Mouse (Mus musculus) stomach, embryonic 14.5 days (tissue): ENCODE results near the gene D630003M21Rik. TPM values are rescaled to one million over a fixed set of nuclear protein-coding genes. Genes with fewer than 3 reads are reported as not detected.

Experiments
- ATAC-seq: fragments of 200-750 bp; cut with Nextera tagmentation; 2 replicates; pipeline ENCODE4 v1.8.0; 2017; ENCODE audit warnings: low read depth, moderate TSS enrichment; ENCODE audit not compliant: insufficient number of reproducible peaks, insufficient read depth, low FRiP score
- H3K27ac ChIP-seq: fragments of 300-500 bp; sonication (generic); 2 replicates; pipeline ENCODE4 v1.5.1; 2014; ENCODE audit warnings: mild to moderate bottlenecking, low read length, moderate library complexity, mixed read lengths
- H3K27me3 ChIP-seq: fragments of 300-500 bp; sonication (generic); 2 replicates; pipeline ENCODE4 v1.6.1; 2014; ENCODE audit warnings: low read length, control low read depth, mixed read lengths; ENCODE audit not compliant: control insufficient read depth, insufficient read depth
- H3K36me3 ChIP-seq: fragments of 300-500 bp; sonication (generic); 2 replicates; pipeline ENCODE4 v1.6.1; 2014; ENCODE audit warnings: mild to moderate bottlenecking, control low read depth, low read length, moderate library complexity, mixed read lengths; ENCODE audit not compliant: control insufficient read depth, insufficient read depth
- H3K4me1 ChIP-seq: fragments of 300-500 bp; sonication (generic); 2 replicates; pipeline ENCODE4 v1.6.1; 2014; ENCODE audit warnings: low read length, control low read depth, mixed read lengths; ENCODE audit not compliant: control insufficient read depth, insufficient read depth
- H3K4me2 ChIP-seq: fragments of 300-500 bp; sonication (generic); replicated peaks from 2 replicates; pipeline ENCODE4 v1.6.1; 2014; ENCODE audit warnings: low read depth, low read length, control low read depth
- H3K4me3 ChIP-seq: fragments of 300-500 bp; sonication (generic); 2 replicates; pipeline ENCODE4 v1.5.1; 2014; ENCODE audit warnings: low read depth, low read length, control low read depth
- H3K9ac ChIP-seq: fragments of 300-500 bp; sonication (generic); replicated peaks from 2 replicates; pipeline ENCODE4 v1.6.1; 2014; ENCODE audit warnings: low read depth, mild to moderate bottlenecking, control low read depth, low read length, moderate library complexity, mixed read lengths
- H3K9me3 ChIP-seq: fragments of 300-500 bp; sonication (generic); 2 replicates; pipeline ENCODE4 v1.6.1; 2016; ENCODE audit warnings: low read depth, low read length, control low read depth; ENCODE audit not compliant: control insufficient read depth
- WGBS: fragments of 180-500 bp; shearing (Covaris S2); extraction: QIAGEN DNeasy Blood & Tissue Kit; methylation state at CpG from one replicate; pipeline ENCODE4 v1.1.7; 2014; 5-methylcytosine and 5-hydroxymethylcytosine counted together
- polyA plus RNA-seq: library from polyadenylated mRNA; unstranded; fragments of >200 nt; fragmentation: Nextera tagmentation; extraction: Ambion mirVana; gene quantifications from 2 replicates; pipeline ENCODE4 v1.2.1, GENCODE M21; 2014

The D630003M21Rik gene
- polyA plus RNA-seq, 1 experiment from 2014 or later, result 2.6 TPM

DNA sequence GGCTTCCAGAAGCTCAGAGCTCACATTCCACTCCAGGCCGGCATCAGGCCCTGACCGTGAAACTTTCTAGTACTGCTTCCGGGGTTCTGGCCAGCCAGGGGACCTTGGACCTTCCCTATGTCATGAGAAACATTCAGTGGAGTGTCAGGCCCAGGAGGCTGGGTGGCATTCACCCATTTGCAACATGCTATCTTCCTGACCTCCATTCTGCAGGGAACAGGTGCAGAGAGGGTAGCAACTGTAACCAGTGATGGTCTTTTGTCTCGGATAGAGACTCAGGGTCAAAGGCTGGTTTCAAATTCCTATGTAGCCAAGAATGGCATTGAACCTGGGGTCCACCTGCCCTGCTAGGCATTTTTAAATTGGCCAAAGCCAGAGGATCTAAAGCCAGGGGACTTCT, 25.3 kb downstream of the D630003M21Rik start:
- H3K9me3 ChIP-seq, result no peaks in the 10 kb centered on the region
- H3K4me3 ChIP-seq, result no peak overlapping the region
- no peak overlapping the region for H3K4me2 ChIP-seq
- H3K4me1 ChIP-seq, result no peaks in the 10 kb centered on the region
- no peaks in the 10 kb centered on the region for H3K27me3 ChIP-seq
- H3K36me3 ChIP-seq, result no peaks in the 10 kb centered on the region
- ATAC-seq, result no peak
- WGBS, result 81% methylated on average over 4 of the region's 4 CpGs
- H3K27ac ChIP-seq, result no peak overlapping the region
- no peak overlapping the region for H3K9ac ChIP-seq

DNA sequence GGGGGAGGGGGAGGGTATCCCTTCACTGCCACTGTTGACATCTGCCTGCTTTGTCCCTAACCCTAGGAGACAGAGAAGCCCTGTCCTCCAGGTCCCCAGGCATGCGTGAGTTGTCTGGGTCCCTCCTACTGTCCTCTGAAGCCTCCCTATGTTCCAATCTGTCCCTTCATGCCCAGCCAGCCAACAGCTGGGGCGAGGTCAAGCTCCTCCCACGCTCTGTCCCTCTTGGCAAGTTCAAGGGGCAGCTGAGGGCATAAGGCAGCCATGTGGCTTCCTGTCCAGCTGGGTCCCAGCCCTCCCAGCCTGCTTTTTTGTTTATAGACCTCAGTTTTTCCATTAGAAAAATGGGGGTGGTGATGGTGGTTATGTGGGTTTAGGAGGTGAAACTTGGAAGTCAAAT, 29.7 kb downstream of the D630003M21Rik start:
- 50% methylated on average over 3 of the region's 3 CpGs for WGBS
- H3K27me3 ChIP-seq, result no peaks in the 10 kb centered on the region
- no peak overlapping the region for H3K27ac ChIP-seq

DNA sequence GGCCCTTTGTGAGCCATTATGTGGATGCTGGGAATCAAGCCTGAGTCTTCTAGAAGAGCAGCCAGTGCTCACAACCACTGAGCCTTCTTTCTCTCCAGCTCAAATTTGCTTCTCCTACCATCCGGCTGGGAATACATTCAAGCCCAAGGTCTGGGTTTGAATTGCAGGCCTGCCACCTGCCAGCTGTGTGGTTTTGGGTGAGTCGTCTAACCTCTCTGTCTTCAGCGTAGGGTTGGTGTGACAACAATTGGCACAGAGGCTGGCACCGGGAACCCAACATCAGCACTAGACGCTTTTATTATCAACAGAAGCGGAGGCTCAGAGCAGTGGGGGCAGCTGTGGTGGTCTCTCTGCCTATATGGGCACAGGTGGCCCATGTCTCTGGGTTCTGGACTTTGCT, 30.2 kb downstream of the D630003M21Rik start:
- no peak for ATAC-seq
- no peak overlapping the region for H3K9ac ChIP-seq
- no peaks in the 10 kb centered on the region for H3K27me3 ChIP-seq
- no peak overlapping the region for H3K4me2 ChIP-seq
- no peak overlapping the region for H3K27ac ChIP-seq
- no peaks in the 10 kb centered on the region for H3K9me3 ChIP-seq
- 82% methylated on average over 6 of the region's 6 CpGs for WGBS
- 0 out of 2 replicates have a peak, but pooled peaks cover 3% of the 10 kb centered on the region for H3K4me1 ChIP-seq
- H3K36me3 ChIP-seq, result no peaks in the 10 kb centered on the region
- H3K4me3 ChIP-seq, result no peak overlapping the region

More for the DNA sequence above, 29.7 kb downstream of the D630003M21Rik start:
- Histone ChIP-seq H3K9ac (no peak overlapping the region), H3K4me1 (0 out of 2 replicates have a peak, but pooled peaks cover 3% of the 10 kb centered on the region), H3K9me3 (no peaks in the 10 kb centered on the region), H3K4me3 (no peak overlapping the region), H3K36me3 (no peaks in the 10 kb centered on the region), H3K4me2 (no peak overlapping the region)
- ATAC-seq, result no peak

DNA sequence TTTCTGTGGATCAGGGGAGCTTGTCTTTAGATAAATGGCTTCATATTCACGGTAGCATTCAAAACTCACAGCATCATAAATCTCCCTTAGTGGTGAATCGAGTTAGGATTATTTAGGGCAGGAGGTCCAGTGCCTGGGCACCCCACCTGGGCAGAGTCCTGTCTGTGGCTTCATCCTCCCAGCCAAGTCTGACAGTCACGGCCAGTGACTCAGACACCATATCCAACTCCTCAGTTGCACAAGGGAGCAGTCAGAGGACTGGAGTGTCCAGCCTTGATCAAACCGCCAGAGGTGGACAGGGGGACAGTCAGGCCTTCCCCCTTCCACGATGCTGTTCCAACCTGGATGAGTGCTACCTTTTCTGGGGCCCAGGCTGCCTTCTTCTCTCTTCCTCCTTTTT, 31.1 kb downstream of the D630003M21Rik start:
- Histone ChIP-seq H3K9me3 (no peaks in the 10 kb centered on the region), H3K27me3 (no peaks in the 10 kb centered on the region), H3K9ac (no peak overlapping the region), H3K27ac (no peak overlapping the region), H3K36me3 (no peaks in the 10 kb centered on the region), H3K4me2 (no peak overlapping the region), H3K4me3 (no peak overlapping the region), H3K4me1 (0 out of 2 replicates have a peak, but pooled peaks cover 3% of the 10 kb centered on the region)
- WGBS, result 63% methylated on average over 5 of the region's 5 CpGs
- no peak for ATAC-seq

DNA sequence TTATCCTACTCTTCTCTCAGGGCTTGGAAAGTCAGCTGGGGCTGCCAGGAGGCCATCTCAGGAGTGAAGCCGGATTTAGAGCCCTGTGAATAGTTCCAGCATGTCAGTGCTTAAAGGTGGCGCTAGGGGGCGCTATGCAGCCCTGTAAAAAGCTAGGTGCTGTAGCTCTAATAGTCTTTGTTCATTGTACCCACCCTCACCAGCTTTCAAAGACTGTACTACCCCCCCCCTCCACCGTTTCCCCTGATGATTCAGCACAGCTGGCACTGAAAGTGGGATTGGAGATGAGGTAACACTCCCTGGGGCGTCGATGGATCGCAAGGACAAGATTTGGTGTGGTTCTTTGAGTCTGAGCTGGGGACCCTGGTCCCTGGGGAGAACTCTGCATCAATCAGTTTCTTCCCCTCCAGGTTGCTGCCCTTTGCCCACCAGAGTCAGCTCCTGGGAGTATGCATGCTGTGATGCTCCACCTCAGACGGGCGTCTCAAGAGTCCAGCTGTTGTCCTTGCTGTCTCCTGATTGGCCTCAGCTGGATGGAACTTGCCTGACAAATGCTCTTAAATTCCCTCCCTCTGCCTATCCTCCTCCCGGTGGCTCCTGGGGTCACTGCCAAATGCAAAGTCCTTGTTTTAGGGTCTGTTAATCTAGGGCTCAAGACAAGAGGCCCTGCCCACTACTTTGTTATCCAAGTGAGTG, 33.9 kb downstream of the D630003M21Rik start:
- no peak overlapping the region for H3K4me2 ChIP-seq
- H3K9me3 ChIP-seq, result no peaks in the 10 kb centered on the region
- 19% methylated on average over 10 of the region's 10 CpGs for WGBS
- no peaks in the 10 kb centered on the region for H3K36me3 ChIP-seq
- no peak overlapping the region for H3K9ac ChIP-seq
- no peak overlapping the region for H3K4me3 ChIP-seq
- 0 out of 2 replicates have a peak, but pooled peaks cover 3% of the 10 kb centered on the region for H3K4me1 ChIP-seq
- no peak for ATAC-seq
- H3K27me3 ChIP-seq, result no peaks in the 10 kb centered on the region
- no peak overlapping the region; the same call in 1 of the 2 replicates for H3K27ac ChIP-seq

DNA sequence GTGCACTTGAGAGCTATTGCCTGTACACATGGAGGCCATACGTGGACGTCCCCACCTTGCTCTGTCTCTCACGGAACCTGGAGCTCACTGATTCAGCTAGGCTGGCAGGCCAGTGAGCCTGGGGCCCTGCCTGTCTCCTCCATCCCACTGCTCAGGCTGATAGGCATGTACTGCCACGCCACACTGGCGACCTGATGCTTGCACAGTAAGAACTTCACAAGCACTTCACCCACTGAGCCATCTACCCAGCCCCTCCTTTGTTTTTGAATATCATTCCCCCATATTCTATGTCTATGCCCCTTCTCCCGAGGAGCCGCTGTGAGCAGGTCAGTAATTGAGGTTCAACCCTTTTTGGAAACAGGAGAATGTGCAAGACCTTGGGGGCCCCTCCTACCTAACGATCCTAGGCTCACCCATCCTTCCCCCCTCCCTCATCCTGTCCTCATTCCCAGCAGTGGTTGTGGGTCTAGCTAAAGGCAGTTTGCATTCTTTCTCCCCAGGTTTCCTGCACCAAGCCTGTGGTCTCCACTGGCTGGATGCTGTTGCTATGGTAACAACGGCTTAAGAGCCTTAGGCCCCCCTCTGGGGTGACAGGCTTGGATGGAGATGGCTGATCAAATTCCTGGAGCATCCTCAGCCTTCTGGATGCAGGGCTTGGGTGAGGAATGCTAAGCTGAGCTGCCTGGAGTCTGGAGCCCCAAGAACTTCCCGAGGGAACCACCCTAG, 35.2 kb downstream of the D630003M21Rik start:
- Histone ChIP-seq H3K4me1 (peaks cover 7% of the 10 kb centered on the region), H3K27ac (no peak overlapping the region), H3K4me2 (no peak overlapping the region), H3K36me3 (no peaks in the 10 kb centered on the region), H3K9ac (no peak overlapping the region), H3K9me3 (no peaks in the 10 kb centered on the region), H3K4me3 (no peak overlapping the region), H3K27me3 (no peaks in the 10 kb centered on the region)
- WGBS, result 60% methylated on average over 10 of the region's 10 CpGs
- ATAC-seq, result no peak

DNA sequence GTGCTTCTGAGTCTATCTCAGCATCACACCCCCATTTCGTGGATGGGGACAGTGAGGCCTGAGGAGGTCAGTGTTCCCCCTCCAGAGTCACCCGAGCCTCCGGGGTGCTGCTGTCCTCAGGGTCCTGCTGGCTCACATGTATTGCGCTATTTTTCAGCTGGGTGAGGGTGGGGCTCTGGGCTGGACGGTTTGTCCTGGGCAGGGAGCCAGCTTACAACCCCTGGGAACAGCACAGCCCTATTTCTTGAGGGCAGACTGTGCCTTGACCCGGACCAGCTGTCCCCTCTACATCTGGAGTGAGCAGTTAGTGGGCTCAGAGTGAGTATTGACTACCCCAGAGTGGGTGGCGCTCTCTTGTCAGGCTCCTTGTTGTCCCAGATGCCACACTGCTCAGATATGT, 37.9 kb downstream of the D630003M21Rik start:
- Histone ChIP-seq H3K27me3 (no peaks in the 10 kb centered on the region), H3K9ac (no peak overlapping the region), H3K36me3 (no peaks in the 10 kb centered on the region), H3K4me3 (no peak overlapping the region), H3K4me2 (no peak overlapping the region), H3K27ac (no peak overlapping the region), H3K4me1 (peaks cover 9% of the 10 kb centered on the region), H3K9me3 (no peaks in the 10 kb centered on the region)
- peak; percentile 43; the same call in 1 of the 2 replicates for ATAC-seq
- 48% methylated on average over 7 of the region's 7 CpGs for WGBS

DNA sequence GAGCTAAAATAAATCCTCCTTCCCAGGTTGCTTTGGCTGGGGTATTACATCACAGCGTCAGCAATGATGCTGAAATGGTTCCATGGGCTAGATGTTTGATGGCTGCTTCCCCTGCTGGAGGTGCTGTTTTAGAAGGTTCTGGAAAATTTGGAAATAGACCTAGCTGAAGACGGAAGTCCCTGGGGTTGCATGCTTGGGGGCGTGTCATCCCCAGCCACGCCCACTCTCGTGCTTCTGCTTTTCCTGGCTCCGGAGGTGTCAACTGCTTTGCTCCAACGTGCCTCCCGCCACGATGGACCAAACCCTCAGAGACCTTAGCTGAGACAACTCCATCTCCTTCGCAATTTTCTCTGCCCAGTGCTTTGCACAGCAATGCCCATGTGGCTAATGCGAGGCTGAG, 39.6 kb downstream of the D630003M21Rik start:
- WGBS, result 74% methylated on average over 11 of the region's 11 CpGs
- ATAC-seq, result no peak
- Histone ChIP-seq H3K4me1 (peaks cover 6% of the 10 kb centered on the region), H3K9ac (no peak overlapping the region), H3K9me3 (no peaks in the 10 kb centered on the region), H3K27me3 (no peaks in the 10 kb centered on the region), H3K27ac (no peak overlapping the region), H3K36me3 (no peaks in the 10 kb centered on the region), H3K4me3 (no peak overlapping the region), H3K4me2 (no peak overlapping the region)
